Comparison of ENCODE assay signal across 23 mouse cellular contexts in the genomic region with DNA sequence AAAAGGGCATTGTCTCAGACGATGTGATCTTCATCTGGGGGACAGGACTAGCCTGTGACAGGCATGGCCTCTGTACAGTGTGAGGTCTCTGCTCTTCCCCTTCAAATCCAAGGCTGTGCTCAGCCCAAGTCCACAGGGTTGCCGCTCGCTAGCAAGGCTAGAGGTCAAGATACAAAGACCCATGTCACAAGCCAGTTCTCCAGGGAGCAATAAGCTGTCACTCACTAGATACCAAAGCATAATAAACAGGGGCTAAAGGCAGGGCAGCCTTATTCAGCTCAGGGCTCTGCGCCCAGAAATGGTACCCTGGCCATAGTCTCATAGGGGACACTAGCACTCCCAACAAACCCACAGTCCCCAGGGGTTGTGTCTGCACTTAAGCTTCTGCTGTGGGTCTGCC.
DNase-seq lines count a peak whose midpoint lies in the region; ATAC-seq and TF ChIP-seq lines count a peak whose summit lies in the region.
"Had no signal": no experiment of that assay in that cellular context is flagged by ENCODE, and none has a peak within 500 bp of the region (broad histone marks: within the 10 kb centered on the region; RNA-seq: fewer than 3 reads in every experiment).

No protein-coding gene starts in this region.

- no peak overlapping the region for H3K27ac ChIP-seq in hindbrain, embryonic 11.5 days (ENCODE audit: low read depth, low read length)
- no peak overlapping the region for H3K27ac ChIP-seq in hindbrain, embryonic 16.5 days (ENCODE audit: low read depth, low read length)
- H3K27ac ChIP-seq in layer of hippocampus, adult 2 months: 0 out of 2 replicates have a peak overlapping the region, but pooled peaks have one; percentile 2
- no peak overlapping the region for H3K27ac ChIP-seq in neural tube, embryonic 11.5 days (ENCODE audit: low read depth, low read length)
- H3K27ac ChIP-seq: embryonic facial prominence, embryonic 15.5 days; hindbrain, embryonic 13.5 days; intestine, embryonic 15.5 days; macrophage had no signal

- peak; percentile 51 for DNase-seq in adrenal gland, postnatal 10 days
- DNase-seq in adrenal gland, postnatal 25 days: no peak
- DNase-seq in hindbrain, embryonic 11.5 days (ENCODE audit: low spot score): peak; percentile 19
- DNase-seq in layer of hippocampus, adult 2 months (ENCODE audit: low spot score in 2 of 2): no peak
- DNase-seq in layer of hippocampus, adult 11-12 months (ENCODE audit: low spot score): no peak
- no peak for DNase-seq in neural tube, embryonic 11.5 days (ENCODE audit: low spot score)
- DNase-seq in neural tube, embryonic 10.5 days (ENCODE audit: extremely low spot score, low spot score): no peak
- DNase-seq: cerebellum, adult 11-12 months; cerebellum, postnatal 14 days; gastrocnemius, postnatal 14 days; heart, adult 11 months; heart, postnatal 14 days; liver, postnatal 0 days had no signal

- no peak overlapping the region for H3K4me3 ChIP-seq in hindbrain, embryonic 11.5 days (ENCODE audit: low read depth, low read length)
- no peak overlapping the region for H3K4me3 ChIP-seq in hindbrain, embryonic 16.5 days (ENCODE audit: low read length)
- H3K4me3 ChIP-seq in layer of hippocampus, adult 2 months: no peak overlapping the region
- no peak overlapping the region for H3K4me3 ChIP-seq in neural tube, embryonic 11.5 days (ENCODE audit: low read depth, low read length)
- H3K4me3 ChIP-seq: embryonic facial prominence, embryonic 15.5 days; hindbrain, embryonic 13.5 days; intestine, embryonic 15.5 days had no signal

- no peaks in the 10 kb centered on the region for H3K27me3 ChIP-seq in hindbrain, embryonic 11.5 days (ENCODE audit: control insufficient read depth, insufficient read depth, low read length)
- no peaks in the 10 kb centered on the region for H3K27me3 ChIP-seq in hindbrain, embryonic 16.5 days (replicated peaks; ENCODE audit: control insufficient read depth, insufficient read depth, low read length)
- H3K27me3 ChIP-seq in neural tube, embryonic 11.5 days (ENCODE audit: control insufficient read depth, insufficient read depth, low read length): no peaks in the 10 kb centered on the region
- H3K27me3 ChIP-seq: embryonic facial prominence, embryonic 15.5 days; hindbrain, embryonic 13.5 days; intestine, embryonic 15.5 days had no signal

- WGBS in hindbrain, embryonic 11.5 days: 22% methylated on average over 4 of the region's 4 CpGs
- 43% methylated on average over 4 of the region's 4 CpGs for WGBS in hindbrain, embryonic 16.5 days
- 39% methylated on average over 4 of the region's 4 CpGs for WGBS in neural tube, embryonic 11.5 days

- H3K4me2 ChIP-seq in hindbrain, embryonic 11.5 days (replicated peaks; ENCODE audit: low read depth, low read length): no peak overlapping the region
- H3K4me2 ChIP-seq in hindbrain, embryonic 16.5 days (ENCODE audit: low read length): no peak overlapping the region
- H3K4me2 ChIP-seq in neural tube, embryonic 11.5 days (ENCODE audit: low read depth): no peak overlapping the region
- H3K4me2 ChIP-seq: embryonic facial prominence, embryonic 15.5 days; heart, embryonic 11.5 days; hindbrain, embryonic 13.5 days; intestine, embryonic 15.5 days; liver, embryonic 11.5 days had no signal

- peaks cover 6% of the 10 kb centered on the region; the same call in 1 of the 2 replicates for H3K4me1 ChIP-seq in hindbrain, embryonic 11.5 days (replicated peaks; ENCODE audit: control insufficient read depth, insufficient read depth, low read length)
- no peaks in the 10 kb centered on the region; the same call in 1 of the 2 replicates for H3K4me1 ChIP-seq in hindbrain, embryonic 16.5 days (ENCODE audit: control insufficient read depth, insufficient read depth, low read depth, low read length)
- H3K4me1 ChIP-seq in neural tube, embryonic 11.5 days (ENCODE audit: control insufficient read depth, insufficient read depth, low read length): peaks cover under 1% of the 10 kb centered on the region
- H3K4me1 ChIP-seq: embryonic facial prominence, embryonic 15.5 days had no signal

- no peaks in the 10 kb centered on the region for H3K36me3 ChIP-seq in hindbrain, embryonic 11.5 days (ENCODE audit: control insufficient read depth, insufficient read depth, low read length)
- no peaks in the 10 kb centered on the region for H3K36me3 ChIP-seq in hindbrain, embryonic 16.5 days (ENCODE audit: control insufficient read depth, insufficient read depth, low read length)
- no peaks in the 10 kb centered on the region for H3K36me3 ChIP-seq in neural tube, embryonic 11.5 days (ENCODE audit: control insufficient read depth, insufficient read depth, low read length)
- H3K36me3 ChIP-seq: embryonic facial prominence, embryonic 15.5 days; hindbrain, embryonic 13.5 days; intestine, embryonic 15.5 days had no signal

- no peak for TF ChIP-seq CTCF in layer of hippocampus, adult 2 months (conservative IDR thresholded peaks at IDR 0.05)

- peak; percentile 36; the same call in 1 of the 2 replicates for ATAC-seq in hindbrain, embryonic 11.5 days (ENCODE audit: low FRiP score)
- no peak for ATAC-seq in hindbrain, embryonic 16.5 days
- peak; percentile 11; the same call in 1 of the 2 replicates for ATAC-seq in neural tube, embryonic 11.5 days (ENCODE audit: insufficient read depth, low FRiP score, low TSS enrichment)
- ATAC-seq: activated CD4-positive, CD25-positive, alpha-beta regulatory T cell, adult 4 months; forebrain, embryonic 16.5 days; intestine, embryonic 15.5 days; liver, postnatal 0 days; lung, postnatal 0 days had no signal

- no peak overlapping the region for H3K9ac ChIP-seq in hindbrain, embryonic 11.5 days (ENCODE audit: low read depth, low read length)
- H3K9ac ChIP-seq in hindbrain, embryonic 16.5 days (ENCODE audit: low read depth, low read length): no peak overlapping the region
- no peak overlapping the region for H3K9ac ChIP-seq in neural tube, embryonic 11.5 days (ENCODE audit: low read length)
- H3K9ac ChIP-seq: embryonic facial prominence, embryonic 15.5 days; hindbrain, embryonic 13.5 days; intestine, embryonic 15.5 days; liver, postnatal 0 days had no signal

- H3K9me3 ChIP-seq in hindbrain, embryonic 11.5 days (ENCODE audit: control insufficient read depth, low read length): no peaks in the 10 kb centered on the region
- no peaks in the 10 kb centered on the region for H3K9me3 ChIP-seq in hindbrain, embryonic 16.5 days (ENCODE audit: control insufficient read depth, low read length)
- H3K9me3 ChIP-seq in neural tube, embryonic 11.5 days (ENCODE audit: control insufficient read depth, low read length): no peaks in the 10 kb centered on the region
- H3K9me3 ChIP-seq: embryonic facial prominence, embryonic 15.5 days; hindbrain, embryonic 13.5 days; intestine, embryonic 15.5 days had no signal

Comparison
In these comparisons a context has a peak if more than half of its experiments do, and no peak if none do; other contexts are left out.
1. DNase-seq: peak in adrenal gland, postnatal 10 days (single experiment) and hindbrain, embryonic 11.5 days (single experiment); none in adrenal gland, postnatal 25 days (single experiment), layer of hippocampus, adult 2 months (0 of 2), layer of hippocampus, adult 11-12 months (single experiment), neural tube, embryonic 11.5 days (single experiment) and neural tube, embryonic 10.5 days (single experiment).